Mouse (Mus musculus) spleen, postnatal 14 days (tissue): ENCODE results near the gene Cst12.
"Not testable (repeated sequence)": the region's sequence is repeated elsewhere in the genome, so short reads cannot be mapped to it uniquely, and the experiment has no call there.

Experiments
- DNase-seq, 2 experiments: peaks; one replicate each; pipeline ENCODE4 v3.0.0; 2021 to 2022; ENCODE audit warnings: low spot score in 2 of 2

Gene Cst12

GRCm38 (mm10) chr2:148789142-148789541 is at the start of gene Cst12:
TSS of gene Cst12 (plus strand) at chr2:148789361.
- DNase-seq: no peak

- no peak for DNase-seq
Observed at GRCm38 (mm10) chr2:148743001-148743400, 46.2 kb upstream of the Cst12 start.

GRCm38 (mm10) chr2:148743846-148744407 is 45.2 kb upstream of the Cst12 start:
- DNase-seq: no peak

GRCm38 (mm10) chr2:148750058-148750457 is 39.1 kb upstream of the Cst12 start, which contains the start of gene Cstl1:
TSS of gene Cstl1 (plus strand) at chr2:148750358.
- DNase-seq: no peak

- DNase-seq: peak; percentile 9 to 56
Observed at GRCm38 (mm10) chr2:148751893-148752813, 37.0 kb upstream of the Cst12 start.

GRCm38 (mm10) chr2:148754310-148754846 is 34.8 kb upstream of the Cst12 start:
- DNase-seq: no peak

- DNase-seq: peak in 1 of 2 experiments; percentile 20
Observed at GRCm38 (mm10) chr2:148763648-148764388, 25.3 kb upstream of the Cst12 start.

- DNase-seq: not testable (repeated sequence)
Observed at GRCm38 (mm10) chr2:148771397-148771796, 17.8 kb upstream of the Cst12 start, which contains the start of gene Cst11. TSS of gene Cst11 (minus strand) at chr2:148771497.

- DNase-seq: no peak
Observed at GRCm38 (mm10) chr2:148781709-148782108, 7.5 kb upstream of the Cst12 start, which contains the start of gene 8030411F24Rik. TSS of gene 8030411F24Rik (plus strand) at chr2:148782009.

GRCm38 (mm10) chr2:148798485-148798884 is 9.3 kb downstream of the Cst12 start, which contains the start of gene Cst8:
TSS of gene Cst8 (plus strand) at chr2:148798785.
- DNase-seq: no peak

- no peak for DNase-seq
Observed at GRCm38 (mm10) chr2:148801491-148801921, 12.3 kb downstream of the Cst12 start.

- DNase-seq: no peak
Observed at GRCm38 (mm10) chr2:148806696-148807095, 17.5 kb downstream of the Cst12 start.

- no peak for DNase-seq
Observed at GRCm38 (mm10) chr2:148819909-148820308, 30.7 kb downstream of the Cst12 start, which contains the start of gene Cst13. TSS of gene Cst13 (plus strand) at chr2:148820081.

GRCm38 (mm10) chr2:148825986-148826385 is 36.8 kb downstream of the Cst12 start:
- no peak for DNase-seq

- DNase-seq: no peak
Observed at GRCm38 (mm10) chr2:148834912-148835311, 45.8 kb downstream of the Cst12 start, which contains the start of gene Cst9. TSS of gene Cst9 (plus strand) at chr2:148835147.

- DNase-seq: no peak
Observed at GRCm38 (mm10) chr2:148838075-148838777, 49.1 kb downstream of the Cst12 start.

GRCm38 (mm10) chr2:148839224-148839623 is 50.1 kb downstream of the Cst12 start:
- no peak for DNase-seq
